Mouse (Mus musculus): Measurements from ENCODE around the gene Chdh.

Chdh gene

GRCm38 (mm10) chr14:30056031-30056766, 47.4 kb downstream of the Chdh start:
- DNase-seq (ENCODE audit: low read depth, low spot score) = no peak

- DNase-seq (ENCODE audit: low read depth, low spot score) = no peak
Observed at GRCm38 (mm10) chr14:30064864-30065263, 56.0 kb downstream of the Chdh start.

- DNase-seq (ENCODE audit: low read depth, low spot score) = no peak
Observed at GRCm38 (mm10) chr14:30066752-30067151, 57.9 kb downstream of the Chdh start.

GRCm38 (mm10) chr14:30068566-30068965, 59.7 kb downstream of the Chdh start:
- DNase-seq (ENCODE audit: low read depth, low spot score) = no peak

GRCm38 (mm10) chr14:30075268-30075887, 66.6 kb downstream of the Chdh start:
- DNase-seq (ENCODE audit: low read depth, low spot score) = no peak

GRCm38 (mm10) chr14:30078115-30078808, 69.4 kb downstream of the Chdh start:
- no peak for DNase-seq (ENCODE audit: low read depth, low spot score)

GRCm38 (mm10) chr14:30079729-30080128, 70.9 kb downstream of the Chdh start:
- DNase-seq (ENCODE audit: low read depth, low spot score) = no peak

Data from forelimb bud, embryonic 11.5 days (tissue).